Mouse (Mus musculus) heart, adult 10 weeks (tissue): ENCODE measurements around the gene Gm49711. TPM values are rescaled to one million over a fixed set of nuclear protein-coding genes. Genes with fewer than 3 reads are reported as not detected.

Experiments used
- polyA plus RNA-seq: library from polyadenylated mRNA; stranded (reverse); fragments of 350-450 nt; fragmentation: Illumina TruSeq; extraction: RNeasy Lipid Tissue Mini Kit (QIAGEN cat#74804); gene quantifications from one replicate; pipeline ENCODE4 v1.2.3, GENCODE M21; 2014; ENCODE audit warnings: low read depth, low replicate concordance

Gene Gm49711
- not detected for polyA plus RNA-seq

GRCm38 (mm10) chr16:92057852-92058643, at the start of gene Gm49711, which contains the start of the genes Mrps6 and Slc5a3:
Gene Gm49711, plus strand, starts transcription at chr16:92058316.
Gene Mrps6, plus strand, starts transcription at chr16:92058270.
Gene Slc5a3, plus strand, starts transcription at chr16:92058322.

Other genes starting within 250 kb of the Gm49711 start
- 89.2 TPM for gene Mrps6, start within 50 bp of the Gm49711 start, polyA plus RNA-seq
- 2.4 TPM for gene Slc5a3, start within 50 bp of the Gm49711 start, polyA plus RNA-seq
- not detected for gene Kcne2, start 234.1 kb downstream of the Gm49711 start, polyA plus RNA-seq
- gene Smim11, start 243.0 kb downstream of the Gm49711 start, polyA plus RNA-seq, result 183 TPM